Mouse (Mus musculus) forebrain, embryonic 11.5 days (tissue): ENCODE measurements around the gene Rpl12. TPM values are rescaled to one million over a fixed set of nuclear protein-coding genes. Genes with fewer than 3 reads are reported as not detected.
"Not testable (repeated sequence)": the region's sequence is repeated elsewhere in the genome, so short reads cannot be mapped to it uniquely, and the experiment has no call there.

Source experiments
- ATAC-seq: fragments of 200-750 bp; cut with Nextera tagmentation; replicated peaks from 2 replicates; pipeline ENCODE4 v1.8.0; 2017; ENCODE audit warnings: moderate TSS enrichment; ENCODE audit not compliant: low FRiP score
- DNase-seq: peaks from one replicate; pipeline ENCODE4 v3.0.0-alpha.2; 2017; ENCODE audit warnings: low spot score
- H3K27ac ChIP-seq: fragments of 300-500 bp; sonication (generic); 2 replicates; pipeline ENCODE4 v1.5.1; 2014; ENCODE audit warnings: low read depth, low read length
- H3K27me3 ChIP-seq: fragments of 300-500 bp; sonication (generic); 2 replicates; pipeline ENCODE4 v1.6.1; 2014; ENCODE audit warnings: mild to moderate bottlenecking, low read length, mixed read lengths; ENCODE audit not compliant: control insufficient read depth, insufficient read depth
- H3K36me3 ChIP-seq: fragments of 300-500 bp; sonication (generic); 2 replicates; pipeline ENCODE4 v1.6.1; 2014; ENCODE audit warnings: mild to moderate bottlenecking, low read length, moderate library complexity, mixed read lengths; ENCODE audit not compliant: control insufficient read depth, insufficient read depth
- H3K4me1 ChIP-seq: fragments of 300-500 bp; sonication (generic); replicated peaks from 2 replicates; pipeline ENCODE4 v1.6.1; 2014; ENCODE audit warnings: low read length, mixed read lengths; ENCODE audit not compliant: control insufficient read depth, insufficient read depth
- H3K4me2 ChIP-seq: fragments of 300-500 bp; sonication (generic); 2 replicates; pipeline ENCODE4 v1.6.1; 2014; ENCODE audit warnings: low read depth, mild to moderate bottlenecking, low read length, moderate library complexity, mixed read lengths; ENCODE audit not compliant: severe bottlenecking
- H3K4me3 ChIP-seq: fragments of 300-500 bp; sonication (generic); 2 replicates; pipeline ENCODE4 v1.5.1; 2014; ENCODE audit warnings: low read depth, low read length
- H3K9ac ChIP-seq: fragments of 300-500 bp; sonication (generic); 2 replicates; pipeline ENCODE4 v1.6.1; 2014; ENCODE audit warnings: low read length
- H3K9me3 ChIP-seq: fragments of 300-500 bp; sonication (generic); 2 replicates; pipeline ENCODE4 v1.6.1; 2016; ENCODE audit warnings: low read length, mixed read lengths; ENCODE audit not compliant: control insufficient read depth
- WGBS: fragments of 180-500 bp; shearing (Covaris S2); extraction: QIAGEN DNeasy Blood & Tissue Kit; methylation state at CpG from one replicate; pipeline ENCODE4 v1.1.7; 2014; 5-methylcytosine and 5-hydroxymethylcytosine counted together
- polyA plus RNA-seq: library from polyadenylated mRNA; unstranded; fragments of >200 nt; fragmentation: Nextera tagmentation; extraction: Ambion mirVana; gene quantifications from 2 replicates; pipeline ENCODE4 v1.2.1, GENCODE M21; 2014

Rpl12 gene
- polyA plus RNA-seq, 1 experiment from 2014 or later = 151 TPM

DNA sequence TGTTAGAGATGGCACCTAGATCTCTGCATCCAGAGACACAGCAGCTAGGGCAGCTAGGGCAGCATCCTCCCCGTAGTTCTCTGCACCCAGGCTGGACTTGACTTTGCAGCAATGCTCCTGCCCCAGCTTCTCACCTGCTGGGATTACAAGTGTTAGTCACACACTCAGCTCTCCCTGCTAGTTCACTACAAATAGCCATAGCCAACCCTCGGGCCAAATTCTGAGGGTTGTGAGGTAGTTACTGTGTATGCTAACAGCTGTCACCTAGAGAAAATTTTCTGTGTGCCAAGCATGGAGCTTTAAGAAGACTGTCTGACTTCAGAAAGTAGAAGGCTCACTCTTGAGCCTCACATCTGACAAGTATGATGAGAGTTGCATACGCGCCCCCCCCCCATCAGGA, 36.4 kb downstream of the Rpl12 start:
- ATAC-seq = no peak
- Histone ChIP-seq H3K4me1 (no peaks in the 10 kb centered on the region), H3K27me3 (no peaks in the 10 kb centered on the region), H3K4me3 (no peak overlapping the region), H3K36me3 (no peaks in the 10 kb centered on the region), H3K4me2 (no peak overlapping the region), H3K27ac (no peak overlapping the region), H3K9me3 (no peaks in the 10 kb centered on the region), H3K9ac (no peak overlapping the region)
- DNase-seq = no peak
- WGBS = 80% methylated on average over 4 of the region's 4 CpGs

DNA sequence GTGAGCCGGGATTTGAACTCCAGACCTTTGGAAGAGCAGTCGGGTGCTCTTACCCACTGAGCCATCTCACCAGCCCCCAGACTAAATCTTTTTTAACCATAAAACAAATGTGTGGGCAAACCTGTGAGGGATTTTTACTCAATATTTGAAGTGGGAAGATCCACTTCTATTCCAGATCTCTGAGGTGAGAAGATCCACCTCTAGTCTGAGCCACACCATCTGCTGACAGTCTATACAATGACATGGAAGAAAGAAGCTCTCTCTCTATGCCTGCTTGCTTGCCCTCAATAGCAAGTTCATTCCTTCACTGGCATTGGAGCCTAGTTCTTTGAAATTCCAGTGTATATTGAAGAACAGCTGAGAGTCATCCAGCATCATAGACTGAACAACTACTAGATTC, 38.4 kb downstream of the Rpl12 start:
- no peak overlapping the region for H3K9ac ChIP-seq
- ATAC-seq = no peak
- H3K4me1 ChIP-seq = no peaks in the 10 kb centered on the region
- H3K9me3 ChIP-seq = no peaks in the 10 kb centered on the region
- H3K4me3 ChIP-seq = no peak overlapping the region
- 98% methylated on average over 2 of the region's 2 CpGs for WGBS
- H3K27ac ChIP-seq = no peak overlapping the region
- no peak for DNase-seq
- H3K36me3 ChIP-seq = no peaks in the 10 kb centered on the region
- no peaks in the 10 kb centered on the region for H3K27me3 ChIP-seq
- no peak overlapping the region for H3K4me2 ChIP-seq

DNA sequence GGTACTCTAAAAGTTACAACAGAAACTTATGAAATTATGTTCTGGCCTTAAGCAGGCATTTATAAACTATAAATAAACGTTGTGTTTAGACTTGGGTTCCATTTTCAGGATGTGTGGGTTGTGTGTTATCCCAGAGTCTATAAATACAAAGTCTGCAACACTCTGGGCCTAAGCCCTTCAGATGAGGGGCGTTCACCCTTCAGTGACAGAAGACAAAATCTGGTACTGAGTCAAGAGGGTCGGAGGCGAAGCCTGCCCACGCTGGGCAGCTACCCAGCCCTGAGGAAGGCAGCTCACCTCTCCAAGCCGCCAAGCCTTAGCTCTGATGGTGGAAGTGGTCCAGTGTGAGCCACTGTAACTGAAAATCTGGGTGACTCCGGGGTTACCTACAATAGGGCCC, 40.8 kb downstream of the Rpl12 start:
- no peak overlapping the region for H3K27ac ChIP-seq
- H3K9ac ChIP-seq = no peak overlapping the region
- H3K4me2 ChIP-seq = no peak overlapping the region
- no peak overlapping the region for H3K4me3 ChIP-seq
- WGBS = 91% methylated on average over 7 of the region's 7 CpGs
- no peaks in the 10 kb centered on the region for H3K27me3 ChIP-seq
- ATAC-seq = no peak
- H3K4me1 ChIP-seq = no peaks in the 10 kb centered on the region
- no peaks in the 10 kb centered on the region for H3K9me3 ChIP-seq
- no peak for DNase-seq
- no peaks in the 10 kb centered on the region for H3K36me3 ChIP-seq

DNA sequence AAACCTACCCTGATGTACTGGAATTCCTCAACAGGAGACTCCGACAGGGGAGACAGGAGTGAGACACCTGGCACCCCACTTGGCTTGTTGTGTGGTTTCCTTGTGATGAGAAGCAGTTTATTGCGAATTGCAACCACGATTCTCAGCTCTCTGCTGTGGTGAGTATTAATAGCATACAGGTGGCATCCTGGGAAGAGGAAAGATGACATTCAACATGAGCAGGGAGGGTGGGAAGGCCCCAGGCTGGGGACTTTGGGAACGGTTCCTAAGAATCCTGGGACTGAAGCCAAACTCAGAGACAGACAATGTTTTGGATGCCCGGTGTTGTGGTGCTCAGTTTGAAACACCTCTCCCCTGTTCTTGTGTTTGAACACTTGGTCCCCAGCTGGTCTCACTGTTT, 43.7 kb downstream of the Rpl12 start:
- WGBS = 80% methylated on average over 5 of the region's 5 CpGs
- Histone ChIP-seq H3K9ac (no peak overlapping the region), H3K27ac (no peak overlapping the region), H3K4me2 (no peak overlapping the region), H3K4me1 (no peaks in the 10 kb centered on the region), H3K4me3 (no peak overlapping the region), H3K36me3 (no peaks in the 10 kb centered on the region), H3K9me3 (no peaks in the 10 kb centered on the region), H3K27me3 (no peaks in the 10 kb centered on the region)
- DNase-seq (no peak), ATAC-seq (no peak)

DNA sequence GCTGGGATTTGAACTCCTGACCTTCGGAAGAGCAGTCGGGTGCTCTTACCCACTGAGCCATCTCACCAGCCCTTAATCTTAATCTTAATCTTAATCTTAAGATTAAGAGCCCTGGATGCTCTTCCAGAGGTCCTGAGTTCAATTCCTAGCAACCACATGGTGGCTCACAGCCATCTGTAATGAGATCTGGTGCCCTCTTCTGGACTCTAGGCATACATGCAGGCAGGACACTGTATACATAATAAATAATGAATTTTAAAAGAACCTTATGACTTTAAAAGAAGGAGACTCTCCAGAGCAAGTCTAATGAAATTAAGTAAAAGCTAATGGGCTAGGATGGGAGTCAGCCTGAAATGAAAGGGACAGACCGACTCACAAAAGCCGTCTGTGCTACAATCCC, 47.7 kb downstream of the Rpl12 start:
- H3K27ac ChIP-seq, H3K4me1 ChIP-seq, ATAC-seq, H3K9ac ChIP-seq, H3K4me3 ChIP-seq, H3K4me2 ChIP-seq, DNase-seq, H3K27me3 ChIP-seq, H3K9me3 ChIP-seq, H3K36me3 ChIP-seq: not testable (repeated sequence)
- WGBS = 83% methylated on average over 4 of the region's 4 CpGs

DNA sequence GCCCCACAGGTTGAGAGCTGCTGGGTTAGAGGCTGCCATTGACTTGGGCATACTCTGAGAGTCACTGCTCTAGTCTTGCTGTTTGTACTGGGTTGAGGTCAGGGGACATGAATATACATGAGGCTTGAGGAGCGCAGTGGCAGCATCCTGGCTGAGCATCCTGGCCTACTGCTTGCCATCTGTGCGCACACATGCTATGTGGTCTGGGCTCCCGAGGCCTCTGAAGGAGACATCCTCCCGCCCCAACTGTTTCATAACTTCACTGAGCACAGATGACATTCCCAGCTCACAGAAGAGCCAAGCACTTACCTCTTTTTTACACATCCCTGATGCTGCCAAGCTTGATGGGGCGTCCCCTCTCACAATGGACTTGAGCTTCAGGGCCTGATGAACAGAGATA, 53.5 kb downstream of the Rpl12 start:
- no peaks in the 10 kb centered on the region for H3K36me3 ChIP-seq
- WGBS = 82% methylated on average over 5 of the region's 5 CpGs
- H3K27me3 ChIP-seq = no peaks in the 10 kb centered on the region
- H3K9me3 ChIP-seq = no peaks in the 10 kb centered on the region
- H3K9ac ChIP-seq = no peak overlapping the region
- ATAC-seq (no peak), DNase-seq (no peak)
- H3K4me3 ChIP-seq = no peak overlapping the region
- H3K4me2 ChIP-seq = no peak overlapping the region
- H3K4me1 ChIP-seq = no peaks in the 10 kb centered on the region
- H3K27ac ChIP-seq = no peak overlapping the region

Other genes starting within 250 kb of the Rpl12 start
- gene Cdk9, start 248.5 kb upstream of the Rpl12 start, polyA plus RNA-seq = 79.2 and 95.7 TPM in 2 replicates
- 33.2 and 33.7 TPM in 2 replicates for gene Sh2d3c, start 240.5 kb upstream of the Rpl12 start, polyA plus RNA-seq
- gene 6330409D20Rik, start 220.5 kb upstream of the Rpl12 start, polyA plus RNA-seq = 2.1 and 2.3 TPM in 2 replicates
- gene Tor2a, start 204.3 kb upstream of the Rpl12 start, polyA plus RNA-seq = 56.8 and 68.3 TPM in 2 replicates
- 0.80 and 0.84 TPM in 2 replicates for gene Ttc16, start 185.9 kb upstream of the Rpl12 start, polyA plus RNA-seq
- gene Ptrh1, start 185.8 kb upstream of the Rpl12 start, polyA plus RNA-seq = 3.3 and 4.6 TPM in 2 replicates
- gene Cfap157, start 177.1 kb upstream of the Rpl12 start, polyA plus RNA-seq = 0.33 and 0.87 TPM in 2 replicates
- gene Stxbp1, start 114.3 kb upstream of the Rpl12 start, polyA plus RNA-seq = 44.0 and 44.6 TPM in 2 replicates
- gene Fam129b, start 85.4 kb upstream of the Rpl12 start, polyA plus RNA-seq = 13.8 and 15.4 TPM in 2 replicates
- gene Lrsam1, start 55 bp downstream of the Rpl12 start, polyA plus RNA-seq = 10.7 and 13.0 TPM in 2 replicates
- 11.8 and 13.4 TPM in 2 replicates for gene Slc2a8, start 20.5 kb downstream of the Rpl12 start, polyA plus RNA-seq
- 9.7 and 12.9 TPM in 2 replicates for gene Garnl3, start 170.1 kb downstream of the Rpl12 start, polyA plus RNA-seq